Mouse (Mus musculus): ENCODE results near the gene Vegfb. TPM values are rescaled to one million over a fixed set of nuclear protein-coding genes. Genes with fewer than 3 reads are reported as not detected.

The Vegfb gene
- total and polyA plus RNA-seq, 2 experiments from 2014 or later = 122 to 193 TPM

- WGBS = 23% methylated on average over 15 of the region's 15 CpGs
- ATAC-seq (ENCODE audit: insufficient read depth, low read depth) = no peak
- DNase-seq (ENCODE audit: low spot score) = no peak
Observed at GRCm38 (mm10) chr19:6968491-6969271, 18.8 kb downstream of the Vegfb start.

GRCm38 (mm10) chr19:6956461-6956860 is 31.0 kb downstream of the Vegfb start:
- 75% methylated on average over 10 of the region's 10 CpGs for WGBS
- H3K36me3 ChIP-seq (replicated peaks; ENCODE audit: control insufficient read depth, insufficient read depth, low read length) = peaks cover 42% of the 10 kb centered on the region
- peaks cover 30% of the 10 kb centered on the region for H3K4me1 ChIP-seq (ENCODE audit: control insufficient read depth, insufficient read depth)
- DNase-seq (ENCODE audit: low spot score) (no peak), ATAC-seq (ENCODE audit: insufficient read depth, low read depth) (no peak)
- no peak overlapping the region for H3K9ac ChIP-seq (replicated peaks; ENCODE audit: low read depth, low read length)
- H3K27ac ChIP-seq (ENCODE audit: low read depth) = no peak overlapping the region
- H3K4me2 ChIP-seq (ENCODE audit: low read depth, low read length) = no peak overlapping the region
- H3K9me3 ChIP-seq (replicated peaks; ENCODE audit: control insufficient read depth, low read length) = no peaks in the 10 kb centered on the region
- H3K4me3 ChIP-seq (ENCODE audit: low read depth, low read length) = no peak overlapping the region
- no peaks in the 10 kb centered on the region for H3K27me3 ChIP-seq (ENCODE audit: control insufficient read depth, insufficient read depth, low read length)
- no peak for TF ChIP-seq CTCF (IDR thresholded peaks at IDR 0.05; ENCODE audit: low read depth)
- no peak for TF ChIP-seq EP300 (IDR thresholded peaks at IDR 0.05; ENCODE audit: low read depth)

More at GRCm38 (mm10) chr19:6968491-6969271, 18.8 kb downstream of the Vegfb start:
- H3K4me1 ChIP-seq (ENCODE audit: control insufficient read depth, insufficient read depth) = peaks cover 11% of the 10 kb centered on the region; the same call in 1 of the 2 replicates
- H3K9me3 ChIP-seq (replicated peaks; ENCODE audit: control insufficient read depth, low read length) = no peaks in the 10 kb centered on the region
- H3K36me3 ChIP-seq (replicated peaks; ENCODE audit: control insufficient read depth, insufficient read depth, low read length) = peaks cover 23% of the 10 kb centered on the region
- TF ChIP-seq CTCF (IDR thresholded peaks at IDR 0.05; ENCODE audit: low read depth) (no peak), EP300 (IDR thresholded peaks at IDR 0.05; ENCODE audit: low read depth) (no peak)
- H3K27ac ChIP-seq (ENCODE audit: low read depth) = no peak overlapping the region
- H3K4me3 ChIP-seq (ENCODE audit: low read depth, low read length) = peak overlapping the region; percentile 67
- peak overlapping the region; percentile 56; the same call in 1 of the 2 replicates for H3K9ac ChIP-seq (replicated peaks; ENCODE audit: low read depth, low read length)
- peak overlapping the region; percentile 81 for H3K4me2 ChIP-seq (ENCODE audit: low read depth, low read length)
- no peaks in the 10 kb centered on the region for H3K27me3 ChIP-seq (ENCODE audit: control insufficient read depth, insufficient read depth, low read length)

- Histone ChIP-seq H3K4me1 (ENCODE audit: control insufficient read depth, insufficient read depth) (peaks cover 30% of the 10 kb centered on the region), H3K36me3 (replicated peaks; ENCODE audit: control insufficient read depth, insufficient read depth, low read length) (peaks cover 39% of the 10 kb centered on the region), H3K27me3 (ENCODE audit: control insufficient read depth, insufficient read depth, low read length) (no peaks in the 10 kb centered on the region), H3K4me3 (ENCODE audit: low read depth, low read length) (no peak overlapping the region), H3K9me3 (replicated peaks; ENCODE audit: control insufficient read depth, low read length) (no peaks in the 10 kb centered on the region), H3K27ac (ENCODE audit: low read depth) (peak overlapping the region; percentile 54), H3K9ac (replicated peaks; ENCODE audit: low read depth, low read length) (0 out of 2 replicates have a peak overlapping the region, but pooled peaks have one; percentile 29), H3K4me2 (ENCODE audit: low read depth, low read length) (no peak overlapping the region)
- peak; percentile 53 for ATAC-seq (ENCODE audit: insufficient read depth, low read depth)
- no peak; the same call in 1 of the 2 replicates for TF ChIP-seq EP300 (IDR thresholded peaks at IDR 0.05; ENCODE audit: low read depth)
- TF ChIP-seq CTCF (IDR thresholded peaks at IDR 0.05; ENCODE audit: low read depth) = peak; percentile 35
- 34% methylated on average over 7 of the region's 7 CpGs for WGBS
- DNase-seq (ENCODE audit: low spot score) = peak; percentile 75
Observed at GRCm38 (mm10) chr19:6955424-6955823, 32.0 kb downstream of the Vegfb start.

- ATAC-seq (ENCODE audit: insufficient read depth, low read depth) = no peak
- Histone ChIP-seq H3K9me3 (replicated peaks; ENCODE audit: control insufficient read depth, low read length) (no peaks in the 10 kb centered on the region), H3K36me3 (replicated peaks; ENCODE audit: control insufficient read depth, insufficient read depth, low read length) (peaks cover 25% of the 10 kb centered on the region), H3K27ac (ENCODE audit: low read depth) (no peak overlapping the region), H3K4me1 (ENCODE audit: control insufficient read depth, insufficient read depth) (peaks cover 30% of the 10 kb centered on the region), H3K4me3 (ENCODE audit: low read depth, low read length) (no peak overlapping the region), H3K4me2 (ENCODE audit: low read depth, low read length) (no peak overlapping the region), H3K27me3 (ENCODE audit: control insufficient read depth, insufficient read depth, low read length) (no peaks in the 10 kb centered on the region), H3K9ac (replicated peaks; ENCODE audit: low read depth, low read length) (no peak overlapping the region)
- no peak for TF ChIP-seq EP300 (IDR thresholded peaks at IDR 0.05; ENCODE audit: low read depth)
- TF ChIP-seq CTCF (IDR thresholded peaks at IDR 0.05; ENCODE audit: low read depth) = peak; percentile 45
- 50% methylated on average over 9 of the region's 9 CpGs for WGBS
- DNase-seq (ENCODE audit: low spot score) = peak; percentile 30
Observed at GRCm38 (mm10) chr19:6954046-6954445, 33.4 kb downstream of the Vegfb start.

- WGBS = 9% methylated on average over 3 of the region's 3 CpGs
- peak overlapping the region; percentile 74 for H3K9ac ChIP-seq (replicated peaks; ENCODE audit: low read depth, low read length)
- H3K4me1 ChIP-seq (ENCODE audit: control insufficient read depth, insufficient read depth) = peaks cover 30% of the 10 kb centered on the region
- peak overlapping the region; percentile 81 for H3K4me2 ChIP-seq (ENCODE audit: low read depth, low read length)
- H3K9me3 ChIP-seq (replicated peaks; ENCODE audit: control insufficient read depth, low read length) = no peaks in the 10 kb centered on the region
- peak overlapping the region; percentile 71 for H3K4me3 ChIP-seq (ENCODE audit: low read depth, low read length)
- TF ChIP-seq CTCF (IDR thresholded peaks at IDR 0.05; ENCODE audit: low read depth) (no peak), EP300 (IDR thresholded peaks at IDR 0.05; ENCODE audit: low read depth) (no peak)
- ATAC-seq (ENCODE audit: insufficient read depth, low read depth) (no peak), DNase-seq (ENCODE audit: low spot score) (no peak)
- H3K36me3 ChIP-seq (replicated peaks; ENCODE audit: control insufficient read depth, insufficient read depth, low read length) = peaks cover 13% of the 10 kb centered on the region; the same call in 1 of the 2 replicates
- H3K27ac ChIP-seq (ENCODE audit: low read depth) = peak overlapping the region; percentile 96
- no peaks in the 10 kb centered on the region for H3K27me3 ChIP-seq (ENCODE audit: control insufficient read depth, insufficient read depth, low read length)
Observed at GRCm38 (mm10) chr19:6952712-6953037, 34.8 kb downstream of the Vegfb start.
